Mouse (Mus musculus): Measurements from ENCODE around the gene Spsb1.

- TF ChIP-seq FLI1 (IDR thresholded peaks at IDR 0.05; ENCODE audit: low read length) (no peak), GATA1 (IDR thresholded peaks at IDR 0.05; ENCODE audit: borderline replicate concordance, low read length) (no peak)
These were observed 788 bp upstream of the Spsb1 start for GRCm38 (mm10) chr4:149955631-149956030.
